Mouse (Mus musculus) ovary, postnatal 10 days (tissue): ENCODE measurements around the gene Gm49403.
"Not testable (repeated sequence)": the region's sequence is repeated elsewhere in the genome, so short reads cannot be mapped to it uniquely, and the experiment has no call there.

Source experiments
- DNase-seq: peaks from one replicate; pipeline ENCODE4 v3.0.0; 2022; ENCODE audit warnings: low spot score

Gm49403 gene

DNA sequence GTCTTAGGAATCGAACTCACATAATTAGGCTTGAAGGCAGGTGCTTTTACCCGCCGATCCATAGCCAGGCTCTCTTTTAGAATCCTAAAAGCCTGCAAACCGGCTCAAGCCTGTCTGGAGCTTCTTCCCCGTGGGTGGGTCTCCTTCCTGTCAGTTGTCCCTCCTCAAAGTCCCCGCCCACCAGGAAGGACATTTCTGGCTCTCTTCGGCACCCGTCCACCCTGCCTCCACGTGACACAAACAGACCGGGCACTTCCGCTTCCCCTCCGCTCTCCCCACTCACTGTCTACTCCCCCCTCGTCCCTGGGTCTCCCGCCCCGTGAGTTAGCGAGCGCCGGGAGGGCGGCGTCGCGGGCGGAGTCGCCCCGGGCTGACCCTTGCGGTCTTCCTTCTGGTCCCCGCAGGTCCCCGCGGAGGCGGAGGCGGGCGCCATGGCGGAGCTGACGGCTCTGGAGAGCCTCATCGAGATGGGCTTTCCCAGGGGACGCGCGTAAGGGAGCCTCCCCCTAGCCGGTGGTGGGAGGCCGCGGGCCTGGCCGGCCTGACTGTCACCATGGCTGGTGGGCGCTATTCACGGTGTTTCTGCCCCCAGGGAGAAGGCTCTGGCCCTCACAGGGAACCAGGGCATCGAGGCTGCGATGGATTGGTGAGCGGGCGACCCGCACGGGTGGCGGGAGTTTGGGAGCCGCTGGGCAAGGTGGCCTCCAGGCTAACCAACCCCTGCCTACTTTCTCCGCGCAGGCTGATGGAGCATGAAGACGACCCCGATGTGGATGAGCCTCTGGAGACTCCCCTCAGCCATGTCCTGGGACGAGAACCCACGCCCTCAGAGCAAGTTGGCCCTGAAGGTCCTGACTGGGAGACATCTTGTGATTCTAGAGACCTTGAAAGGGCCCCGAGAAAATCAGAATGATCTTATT, 12.2 kb upstream of the Gm49403 start, which contains the start of gene Ubxn1:
Gene Ubxn1 (plus strand): TSS at position 230 of the 920 bp plus-strand sequence.
- DNase-seq = peak; percentile 86

- no peak for DNase-seq
These were observed 11.4 kb upstream of the Gm49403 start for GRCm38 (mm10) chr19:8872266-8872840.

DNA sequence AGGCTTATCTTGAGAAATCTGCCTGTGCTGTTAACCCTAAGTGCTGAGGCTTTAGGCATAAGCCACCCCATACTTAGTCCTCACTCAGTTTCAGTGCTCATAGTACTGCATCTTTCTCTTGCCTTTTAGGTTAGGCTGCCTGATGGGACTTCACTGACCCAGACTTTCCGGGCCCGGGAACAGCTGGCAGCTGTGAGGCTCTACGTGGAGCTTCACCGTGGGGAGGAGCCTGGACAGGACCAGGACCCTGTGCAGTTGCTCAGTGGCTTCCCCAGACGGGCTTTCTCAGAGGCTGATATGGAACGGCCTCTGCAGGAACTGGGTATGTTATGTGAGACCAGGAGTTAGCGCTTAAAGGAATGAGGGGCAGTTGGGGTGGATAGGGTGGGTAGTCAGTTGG, 8.7 kb upstream of the Gm49403 start:
- DNase-seq = no peak

GRCm38 (mm10) chr19:8880311-8881033, 3.3 kb upstream of the Gm49403 start, which contains the start of gene Uqcc3:
Uqcc3 (minus strand) TSS chr19:8880923.
- DNase-seq = peak; percentile 76

- no peak for DNase-seq
These were observed 2.7 kb upstream of the Gm49403 start for GRCm38 (mm10) chr19:8881034-8881392.

- DNase-seq = no peak
These were observed 3.3 kb downstream of the Gm49403 start for GRCm38 (mm10) chr19:8886916-8887584.

DNA sequence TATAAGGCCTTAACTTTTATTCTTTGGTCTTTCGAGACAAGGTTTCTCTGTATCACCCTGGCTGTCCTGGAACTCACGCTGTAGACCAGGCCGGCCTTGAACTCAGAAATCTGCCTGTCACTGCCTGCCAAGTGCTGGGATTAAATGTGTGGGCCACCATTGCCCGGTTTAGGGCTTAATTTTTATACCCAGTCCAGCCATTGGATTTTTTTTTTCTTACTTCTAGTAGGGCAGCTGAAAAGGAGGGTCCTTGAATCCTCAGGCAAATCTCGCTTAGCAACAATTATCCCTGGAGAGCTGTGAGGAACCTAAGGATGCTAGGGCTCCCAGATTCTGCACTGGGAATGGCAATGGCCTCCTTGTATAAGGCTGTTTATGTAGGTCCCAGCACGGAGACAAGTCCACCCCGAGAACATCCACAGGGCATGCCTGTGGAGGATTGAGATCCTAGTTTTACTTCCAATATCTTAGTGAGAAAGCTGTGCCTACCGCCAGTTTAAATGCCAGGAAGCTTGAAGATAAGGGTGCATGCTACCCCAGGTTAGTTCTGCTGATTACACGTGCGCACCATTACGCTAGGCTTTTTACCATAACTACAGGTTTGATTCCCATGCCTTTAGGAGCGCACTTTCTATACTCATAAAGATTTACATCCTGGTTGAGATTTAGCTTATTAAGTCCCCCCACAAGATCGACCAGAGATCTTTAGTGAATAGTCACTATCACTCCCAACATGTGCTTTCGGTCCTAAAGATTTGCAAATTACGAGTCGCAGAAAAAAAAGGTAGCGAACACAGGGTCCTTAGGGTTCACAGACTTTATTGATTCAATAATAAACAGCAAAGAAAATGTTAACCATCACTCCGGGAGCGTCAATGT, 4.1 kb downstream of the Gm49403 start:
- no peak for DNase-seq

- peak; percentile 90 for DNase-seq
These were observed 5.0 kb downstream of the Gm49403 start, which contains the start of the genes 1810009A15Rik and Gm49416 for GRCm38 (mm10) chr19:8888511-8889385. 1810009A15Rik (plus strand) TSS chr19:8888853. Gm49416 (plus strand) TSS chr19:8888926.

DNA sequence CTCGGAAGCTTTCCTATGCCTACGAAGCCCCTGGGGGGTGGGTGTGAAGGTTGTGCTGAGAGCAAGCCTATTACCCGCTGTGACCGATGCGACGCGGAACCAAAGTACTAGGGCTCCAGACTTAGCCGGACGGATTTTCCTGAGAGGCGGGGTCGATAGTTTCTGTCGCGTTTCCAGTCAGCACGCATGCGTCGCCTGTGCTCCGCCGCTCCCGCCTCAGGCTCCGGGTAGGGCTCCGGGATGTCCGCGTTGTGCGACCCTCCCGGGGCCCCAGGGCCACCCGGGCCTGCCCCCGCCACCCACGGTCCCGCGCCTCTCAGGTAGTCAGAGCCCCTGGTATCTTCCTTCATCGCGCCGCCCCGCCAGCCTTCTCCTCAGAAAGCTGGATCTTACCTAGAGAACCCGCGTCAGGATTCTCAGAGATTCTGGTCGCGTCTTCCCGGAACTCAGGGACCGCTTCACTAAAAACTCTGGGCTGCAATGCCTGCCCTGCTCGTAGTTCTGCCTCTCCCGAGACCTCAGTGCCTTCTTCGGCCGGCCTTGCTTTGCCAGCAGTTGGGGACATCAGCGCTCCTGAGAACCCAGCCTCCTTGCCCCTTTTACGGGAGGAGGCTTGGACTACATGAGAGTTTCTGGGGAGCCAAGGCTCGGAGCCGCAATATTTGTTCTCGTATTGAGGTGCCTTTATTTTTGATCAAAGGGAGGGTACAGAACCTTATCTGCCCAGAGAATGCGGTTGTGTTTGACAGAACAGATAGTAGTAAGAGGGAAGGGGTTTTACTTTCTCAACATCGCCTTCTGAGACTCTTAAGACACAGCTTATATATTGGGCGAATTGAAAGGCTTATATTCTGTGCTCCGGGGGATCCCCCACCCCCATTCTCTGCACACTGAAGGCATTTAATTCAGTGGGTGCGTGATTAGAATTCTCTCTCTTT, 9.4 kb downstream of the Gm49403 start, which contains the start of gene Ints5:
Gene Ints5 (plus strand): TSS at position 177 of the 938 bp plus-strand sequence.
- peak; percentile 81 for DNase-seq

- DNase-seq = no peak
These were observed 11.7 kb downstream of the Gm49403 start for GRCm38 (mm10) chr19:8895397-8895960.

GRCm38 (mm10) chr19:8896231-8896630, 12.5 kb downstream of the Gm49403 start:
- DNase-seq = not testable (repeated sequence)

DNA sequence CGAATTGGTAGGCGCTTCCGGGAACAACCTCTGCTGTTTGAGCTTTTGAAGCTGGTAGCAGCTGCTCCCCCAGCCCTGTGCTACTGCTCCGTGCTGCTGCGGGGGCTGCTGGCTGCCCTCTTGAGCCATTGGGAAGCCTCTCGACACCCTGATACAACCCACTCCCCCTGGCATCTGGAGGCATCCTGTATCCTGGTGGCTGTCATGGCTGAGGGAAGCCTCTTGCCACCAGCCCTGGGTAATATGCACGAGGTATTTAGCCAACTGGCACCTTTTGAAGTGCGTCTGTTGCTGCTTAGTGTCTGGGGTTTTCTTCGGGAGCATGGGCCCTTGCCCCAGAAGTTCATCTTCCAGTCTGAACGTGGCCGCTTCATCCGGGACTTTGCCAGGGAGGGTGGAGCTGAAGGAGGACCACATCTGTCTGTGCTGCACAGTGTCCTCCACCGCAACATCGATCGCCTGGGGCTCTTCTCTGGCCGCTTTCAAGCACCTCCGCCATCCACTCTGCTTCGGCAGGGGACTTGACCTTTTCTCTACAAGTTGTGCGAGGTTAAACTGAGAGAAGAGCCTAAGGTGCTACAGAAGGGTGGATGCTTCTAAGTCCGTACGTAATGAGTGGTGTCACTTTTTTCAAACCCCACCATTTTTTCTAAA, 13.6 kb downstream of the Gm49403 start:
- DNase-seq = peak; percentile 28

GRCm38 (mm10) chr19:8897865-8898495, 14.2 kb downstream of the Gm49403 start, which contains the start of gene Ganab:
Ganab (plus strand) TSS chr19:8898071.
- peak; percentile 89 for DNase-seq

- no peak for DNase-seq
These were observed 14.8 kb downstream of the Gm49403 start for GRCm38 (mm10) chr19:8898576-8898975.

GRCm38 (mm10) chr19:8899079-8899478, 15.3 kb downstream of the Gm49403 start:
- no peak for DNase-seq

DNA sequence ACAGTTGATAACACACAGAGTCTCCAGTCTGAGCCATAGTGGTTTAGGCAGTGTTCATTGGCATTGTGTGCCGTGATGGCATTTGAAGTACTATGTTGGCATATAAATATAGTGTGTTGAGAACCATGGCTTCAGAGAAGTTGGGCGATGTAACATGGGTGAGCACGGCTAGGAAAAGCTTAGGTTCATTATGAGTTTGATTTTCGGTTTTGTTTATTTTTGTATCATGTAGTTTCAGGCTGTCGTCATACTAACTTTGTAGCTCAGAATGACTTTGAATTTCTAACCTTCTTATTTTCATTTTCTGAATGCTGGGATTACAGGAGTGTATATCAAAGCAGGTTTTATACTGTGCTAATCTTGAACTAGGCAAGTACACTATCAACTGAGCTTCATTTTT, 19.7 kb downstream of the Gm49403 start:
- no peak for DNase-seq

DNA sequence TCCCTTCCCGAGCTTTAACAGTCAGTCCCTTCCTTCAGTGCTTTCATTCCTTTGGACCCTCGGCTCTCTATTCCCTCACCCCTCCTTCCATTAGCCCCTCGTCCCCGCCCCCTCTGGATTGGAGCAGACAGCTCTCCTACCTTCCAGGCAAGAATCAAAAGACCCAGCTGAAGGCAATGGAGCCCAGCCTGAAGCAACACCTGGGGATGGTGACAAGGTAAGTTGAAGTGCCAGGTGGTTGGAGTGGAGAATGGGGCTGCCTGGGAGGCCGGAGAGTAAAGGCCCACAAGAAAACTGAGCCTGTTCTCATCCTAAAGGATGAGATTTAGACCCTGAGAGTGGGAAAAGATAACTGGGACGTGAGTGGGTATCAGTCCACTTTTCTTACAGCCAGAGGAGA, 24.8 kb downstream of the Gm49403 start:
- DNase-seq = no peak
